Mouse (Mus musculus) T-helper 2 cell (primary cell): ENCODE measurements around the gene Ccdc158.

Source experiments
- in situ Hi-C: fragments of 300-600 bp; cut with MboI, MseI; formaldehyde crosslinking; loops from one replicate; pipeline ENCODE4 v1.15.1; 2025; ENCODE audit warnings: high pct_unique_total_duplicates

The Ccdc158 gene

DNA sequence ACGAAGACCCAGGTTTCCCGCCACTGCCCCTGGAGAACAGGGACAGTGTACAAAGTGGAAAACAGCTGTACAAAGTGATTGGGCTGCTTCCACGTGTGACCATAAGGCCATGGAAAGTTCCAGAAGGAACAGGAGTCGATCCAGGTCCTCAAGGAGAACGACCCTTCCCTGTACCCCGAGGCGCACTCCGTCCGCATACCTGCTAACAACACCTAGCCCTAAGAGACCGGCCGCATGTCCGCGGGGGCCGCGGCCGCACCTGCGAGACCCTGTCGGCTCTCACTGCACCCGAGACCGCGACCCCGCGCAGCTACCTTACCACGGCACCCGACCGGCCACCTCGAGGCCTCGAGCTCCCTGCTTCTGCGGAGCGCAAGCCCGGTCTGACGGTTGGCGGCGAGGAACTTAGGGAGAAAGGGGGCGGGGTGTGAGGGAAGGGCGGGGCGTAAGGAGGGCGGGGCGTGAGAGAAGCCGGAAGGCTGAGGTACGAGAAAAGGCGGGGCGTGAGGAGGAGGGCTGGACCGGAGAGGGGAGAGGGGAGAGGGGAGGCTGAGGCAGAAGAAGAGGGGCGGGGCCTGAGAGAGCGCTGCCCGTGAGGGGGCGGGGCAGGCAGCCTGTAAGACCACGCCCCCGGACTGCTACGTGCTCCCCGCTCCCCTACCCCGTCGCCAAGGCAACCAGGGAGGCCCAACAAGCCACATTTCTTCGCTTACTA, at the start of gene Ccdc158:
TSS of gene Ccdc158 (minus strand) at position 413 of the 715 bp plus-strand sequence.
- in situ Hi-C loops = no loop called here

DNA sequence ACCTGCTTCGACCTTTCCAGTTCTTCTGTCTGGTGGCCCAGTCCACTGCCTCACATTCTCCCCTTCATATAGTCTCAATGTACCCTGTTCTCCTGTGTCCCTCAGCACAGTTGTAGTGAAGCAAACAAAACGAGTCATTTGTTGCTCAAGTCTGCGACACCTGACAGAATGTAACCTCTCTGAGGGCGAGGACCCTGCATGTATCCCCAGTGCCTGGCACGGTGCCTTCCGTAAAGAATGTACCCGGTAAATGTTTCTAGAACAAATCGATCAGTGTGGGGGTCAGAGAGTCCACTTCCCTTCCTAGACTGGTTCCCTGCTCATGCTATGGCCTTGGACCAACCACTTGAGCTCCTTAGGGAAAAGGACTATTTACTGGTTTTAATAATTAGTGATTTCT, 46.5 kb upstream of the Ccdc158 start:
- in situ Hi-C loops = no loop called here

DNA sequence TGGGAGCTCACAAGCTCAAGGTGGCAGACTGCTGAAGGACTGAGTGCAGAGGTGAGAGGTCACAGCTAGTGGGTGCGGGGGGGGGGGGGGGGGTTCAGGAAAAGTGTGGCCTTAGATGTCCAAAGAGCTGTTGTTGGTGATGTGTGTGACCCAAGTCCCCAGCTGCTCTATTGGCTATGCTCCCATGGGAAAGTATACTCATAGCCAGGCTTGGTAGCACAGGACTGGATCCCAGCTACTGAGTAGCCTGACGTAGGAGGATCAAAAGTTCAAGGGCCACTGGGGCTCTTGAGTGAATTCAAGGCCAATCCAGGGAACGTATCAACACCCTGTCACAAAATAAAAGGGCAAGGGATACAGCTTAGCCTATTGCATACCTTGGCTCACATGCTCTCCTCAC, 43.8 kb upstream of the Ccdc158 start:
- in situ Hi-C loops = no loop called here

DNA sequence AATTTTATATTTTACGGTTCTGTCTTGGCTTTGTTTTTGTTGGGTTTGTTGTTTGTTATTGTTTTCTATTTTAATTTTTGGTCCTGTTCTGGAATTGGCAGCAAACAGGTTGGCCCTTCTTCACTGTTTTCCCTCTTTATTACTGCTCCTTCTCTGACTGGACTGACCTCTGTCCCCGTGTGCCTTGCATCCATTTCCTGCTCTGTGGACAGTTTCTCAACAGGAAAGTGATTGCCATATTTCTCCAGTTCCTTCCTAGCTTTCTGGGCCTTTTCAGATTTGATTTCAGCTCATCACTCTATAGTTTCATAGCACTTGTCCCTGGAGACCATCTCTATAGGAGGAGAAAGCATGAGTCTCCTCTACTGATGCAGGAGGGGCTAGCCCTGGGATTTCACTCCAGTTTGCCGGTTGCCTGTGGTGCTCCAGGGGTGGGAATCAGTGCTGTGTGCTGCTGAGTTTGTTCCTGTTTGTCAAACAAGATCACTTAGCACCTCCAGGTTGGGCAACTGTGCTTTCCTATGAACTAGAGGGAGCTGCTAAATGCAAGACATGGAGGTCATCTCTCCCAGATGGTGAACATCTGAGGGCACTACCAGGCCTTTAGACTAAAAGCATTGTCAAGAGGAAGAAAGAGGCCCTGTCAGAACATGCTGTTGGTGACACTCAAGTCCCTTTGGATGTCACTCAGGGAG, 42.7 kb upstream of the Ccdc158 start:
- in situ Hi-C loops = no loop called here

DNA sequence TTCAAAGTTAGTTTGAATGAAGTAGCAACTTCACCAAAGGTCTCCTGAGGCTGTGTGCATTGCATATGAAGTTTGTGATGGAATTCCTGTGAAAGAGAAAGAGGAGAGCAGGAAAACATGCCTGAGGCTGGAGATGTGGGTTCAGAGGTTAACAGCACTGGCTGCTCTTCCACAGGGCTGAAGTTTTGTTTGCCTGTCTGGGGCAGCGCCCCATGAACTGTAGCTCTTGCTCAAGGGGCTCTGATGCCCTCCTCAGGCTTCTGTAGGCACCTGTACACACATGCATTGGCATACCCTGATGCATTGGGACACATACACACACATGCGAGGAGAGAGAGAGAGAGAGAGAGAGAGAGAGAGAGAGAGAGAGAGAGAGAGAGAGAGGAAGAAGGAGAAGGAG, 40.8 kb upstream of the Ccdc158 start:
- in situ Hi-C loops = no loop called here

DNA sequence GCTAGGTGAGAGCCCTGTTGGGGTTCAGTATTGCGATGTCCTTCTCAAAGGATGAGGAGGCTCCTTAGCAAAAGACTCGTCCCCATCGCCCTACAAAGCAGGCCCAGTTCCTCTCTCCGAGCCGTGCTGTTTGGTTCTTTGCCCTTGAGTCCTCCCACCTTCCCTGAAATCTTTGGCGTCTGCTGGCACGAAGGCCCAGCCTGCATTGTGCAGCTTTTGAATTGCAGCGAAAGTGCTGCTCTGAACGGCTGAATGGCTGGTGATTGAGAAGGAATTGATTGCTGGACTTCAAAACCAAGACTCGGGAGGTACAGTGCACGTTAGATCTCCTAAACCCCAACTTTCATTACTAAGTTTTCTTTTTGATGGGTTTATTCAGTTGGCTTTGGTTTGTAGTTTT, 40.2 kb upstream of the Ccdc158 start:
- in situ Hi-C loops = no loop called here

DNA sequence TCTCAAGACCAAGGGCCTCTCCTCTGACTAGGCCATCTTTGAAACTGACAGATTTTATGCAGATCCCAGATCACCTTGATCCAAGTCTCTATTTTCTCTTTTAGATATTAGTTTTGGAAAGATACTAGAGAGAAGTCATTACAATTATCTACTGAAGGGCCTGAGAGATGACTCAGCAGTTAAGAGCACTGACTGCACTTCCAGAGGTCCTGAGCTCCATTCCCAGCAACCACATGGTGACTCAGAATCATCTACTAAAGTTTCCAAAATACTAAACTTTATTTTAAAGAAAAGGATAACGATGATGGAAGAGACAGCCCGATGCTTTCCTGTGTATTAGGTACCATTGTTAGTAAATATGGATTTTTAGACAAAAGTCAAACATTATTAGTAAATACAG, 39.8 kb upstream of the Ccdc158 start:
- in situ Hi-C loops = no loop called here

DNA sequence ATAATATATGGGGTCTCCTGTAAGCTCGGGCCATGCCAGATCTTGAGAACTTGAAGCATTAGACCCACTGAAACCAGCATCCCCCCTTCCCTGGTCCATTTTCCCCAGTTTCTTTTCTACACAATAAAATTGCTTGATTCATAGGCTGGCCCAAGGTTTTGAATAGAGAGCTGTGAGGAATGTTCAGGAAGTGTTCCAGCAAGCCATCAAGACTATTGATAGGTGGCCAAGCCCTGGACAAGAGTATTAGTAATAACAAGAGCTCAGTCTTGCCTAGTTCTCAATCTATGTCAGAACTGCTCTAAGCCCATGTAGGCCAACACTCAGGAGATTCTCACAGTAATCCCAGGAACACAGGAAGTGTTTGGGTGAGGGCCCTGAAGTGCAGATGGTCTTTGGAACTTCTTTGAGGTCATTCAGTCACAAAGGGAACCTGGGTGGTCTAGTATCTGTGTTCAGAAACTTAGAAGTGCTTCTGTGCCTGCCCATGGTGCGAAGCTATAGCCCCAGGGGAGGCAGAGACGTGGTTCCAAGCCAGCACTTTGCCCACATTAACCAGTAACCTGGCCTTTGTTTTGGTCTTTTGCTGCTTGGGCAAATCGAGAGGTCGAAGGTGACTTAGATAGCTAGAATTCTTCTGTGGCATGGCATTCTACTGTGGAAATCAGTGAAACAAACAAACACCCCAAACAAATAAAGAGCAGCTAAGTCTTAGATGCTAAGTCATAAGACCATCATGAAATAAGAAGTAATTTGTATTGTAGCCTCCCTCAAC, 37.7 kb upstream of the Ccdc158 start:
- in situ Hi-C loops = no loop called here

DNA sequence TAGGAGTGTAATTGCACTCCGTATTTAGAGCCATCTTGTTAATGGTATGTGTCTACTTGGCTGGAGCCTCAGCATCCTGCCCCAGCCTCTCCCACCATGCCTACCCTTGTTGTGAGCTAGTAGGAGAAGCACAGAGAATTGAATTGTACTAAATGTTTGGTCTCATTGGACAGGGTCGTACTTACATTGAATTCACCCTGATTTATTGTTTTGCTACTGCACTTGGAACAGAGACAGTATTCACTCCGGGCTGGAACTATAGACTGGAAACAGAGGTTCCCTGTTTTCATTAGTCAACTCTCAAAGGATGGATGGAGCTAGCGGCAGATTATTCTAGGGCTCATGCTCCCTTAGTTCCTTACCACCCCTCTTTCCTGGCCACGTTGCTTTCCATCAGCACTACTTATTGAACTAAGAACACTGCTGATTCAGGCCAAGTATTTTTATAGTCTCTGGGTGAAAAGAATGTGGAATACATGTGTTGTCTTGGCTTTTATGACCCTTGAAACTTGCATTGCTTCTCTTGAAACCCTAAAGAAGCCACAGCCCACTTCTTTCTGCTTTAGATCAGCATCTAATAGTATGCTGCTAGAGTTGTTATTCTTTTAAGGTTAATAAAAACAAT, 36.7 kb upstream of the Ccdc158 start:
- in situ Hi-C loops = no loop called here

DNA sequence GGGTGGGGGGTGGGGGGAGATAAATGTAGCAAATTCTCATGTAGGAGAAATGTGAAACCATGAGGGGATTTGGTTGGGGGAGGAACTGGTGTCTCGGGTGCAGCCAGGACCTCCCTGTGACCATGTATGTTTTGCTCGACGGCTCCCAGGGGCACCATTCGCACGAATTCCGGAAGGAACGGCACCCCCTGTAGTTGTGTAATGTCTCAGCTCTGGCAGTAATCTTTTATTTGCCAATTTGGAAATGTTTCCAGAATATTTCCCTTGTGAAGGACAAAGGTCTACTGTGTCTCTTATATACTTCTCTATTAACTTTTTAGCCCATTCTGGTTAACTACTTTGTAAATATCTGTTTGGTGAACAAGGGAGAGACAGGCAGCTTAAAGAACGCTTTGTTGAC, 35.7 kb upstream of the Ccdc158 start:
- in situ Hi-C loops = no loop called here

DNA sequence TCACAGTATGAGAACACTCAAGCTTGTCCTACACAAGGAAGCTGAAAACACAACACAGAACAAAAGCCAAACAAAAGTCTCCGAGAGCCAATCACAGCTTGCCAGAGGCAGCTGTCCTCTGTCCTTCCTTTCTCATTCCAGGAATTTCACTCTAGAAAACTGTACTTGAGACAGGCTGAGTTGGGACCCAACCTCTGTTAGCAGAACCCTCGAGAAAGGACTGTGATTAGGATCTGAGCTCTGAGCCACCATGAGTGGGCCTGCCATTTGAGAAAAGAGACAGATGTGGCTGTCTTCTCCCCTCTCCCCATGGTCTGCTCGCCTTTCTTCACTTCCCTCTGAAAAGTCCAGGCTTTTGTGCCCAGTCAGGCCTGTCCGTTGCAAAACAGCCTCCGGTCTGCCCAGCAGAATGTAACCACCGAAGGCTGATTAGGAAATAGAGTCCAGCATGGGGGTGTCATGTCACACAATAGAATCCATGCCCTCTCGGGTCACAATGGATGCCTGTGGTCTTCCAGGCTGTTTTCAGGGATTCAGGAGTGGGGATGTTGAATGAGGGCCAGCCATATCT, 32.9 kb upstream of the Ccdc158 start:
- in situ Hi-C loops = no loop called here

DNA sequence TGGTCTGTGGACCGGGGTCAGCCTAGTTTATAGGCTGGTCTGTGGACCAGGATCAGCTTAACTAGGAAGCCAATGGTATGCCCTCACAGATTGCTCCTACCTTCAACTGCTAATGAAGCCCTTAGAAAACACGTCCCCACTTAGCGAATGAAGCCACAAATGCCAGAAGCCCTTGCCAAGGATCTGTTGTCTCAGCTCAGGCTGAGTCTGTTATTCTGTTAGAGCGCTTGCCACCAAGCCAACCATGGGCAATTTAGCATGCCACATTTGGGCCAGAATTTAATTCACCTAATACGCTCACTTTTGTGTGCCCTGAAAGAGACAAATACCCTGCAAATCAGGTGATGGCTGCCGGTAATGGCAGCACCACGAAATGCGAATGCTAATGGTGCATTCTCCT, 28.6 kb upstream of the Ccdc158 start:
- in situ Hi-C loops = no loop called here

DNA sequence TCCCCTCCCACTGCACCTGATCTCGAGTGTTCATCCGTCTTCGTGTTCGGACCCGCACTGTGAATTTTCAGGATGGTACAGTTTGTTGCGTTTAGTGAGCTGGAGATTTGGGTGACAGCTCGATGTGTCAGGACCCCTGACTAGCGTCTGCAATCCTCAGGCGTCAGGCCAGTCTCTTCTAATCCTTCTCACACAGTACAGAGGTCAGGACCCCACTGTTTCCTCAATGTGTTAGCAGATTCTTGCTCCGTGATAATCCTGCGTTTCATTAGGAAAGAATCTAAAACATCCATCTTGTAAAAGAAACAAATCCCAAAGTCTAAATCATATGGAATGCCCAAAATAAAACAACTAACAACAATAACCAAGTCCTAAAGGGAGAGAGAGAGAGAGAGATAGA, 26.7 kb upstream of the Ccdc158 start:
- in situ Hi-C loops = no loop called here

DNA sequence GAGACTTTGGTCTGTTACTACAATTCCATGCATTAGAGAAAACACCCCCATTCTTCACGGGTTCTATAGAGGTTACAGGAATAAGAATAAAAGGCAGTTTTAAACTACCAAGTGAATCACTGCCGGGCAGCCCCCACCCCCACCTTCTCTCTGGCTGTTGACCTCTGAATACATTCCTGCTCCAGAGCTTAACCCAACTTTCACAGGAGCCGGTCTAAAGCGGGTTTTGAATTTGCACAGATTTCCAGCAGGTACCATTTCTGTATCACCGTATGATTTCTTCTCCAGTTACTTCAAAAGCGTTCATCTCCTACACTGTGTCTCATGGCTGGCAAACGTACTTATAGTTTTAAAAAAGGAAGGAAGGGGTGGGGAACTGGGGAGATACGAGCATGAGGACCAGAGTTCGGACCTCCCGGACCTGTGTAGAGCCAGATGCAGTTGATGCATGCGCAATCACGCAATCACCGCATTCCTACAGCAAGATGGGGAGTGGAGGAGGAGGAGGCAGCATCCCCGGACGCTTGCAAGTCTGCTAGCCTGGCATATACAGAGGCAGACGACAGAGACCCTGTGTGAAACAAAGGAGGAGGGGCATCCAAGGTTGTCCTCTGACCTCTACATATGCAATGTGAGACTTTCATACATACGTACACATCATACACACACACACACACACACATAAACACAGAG, 23.9 kb upstream of the Ccdc158 start:
- in situ Hi-C loops = no loop called here

DNA sequence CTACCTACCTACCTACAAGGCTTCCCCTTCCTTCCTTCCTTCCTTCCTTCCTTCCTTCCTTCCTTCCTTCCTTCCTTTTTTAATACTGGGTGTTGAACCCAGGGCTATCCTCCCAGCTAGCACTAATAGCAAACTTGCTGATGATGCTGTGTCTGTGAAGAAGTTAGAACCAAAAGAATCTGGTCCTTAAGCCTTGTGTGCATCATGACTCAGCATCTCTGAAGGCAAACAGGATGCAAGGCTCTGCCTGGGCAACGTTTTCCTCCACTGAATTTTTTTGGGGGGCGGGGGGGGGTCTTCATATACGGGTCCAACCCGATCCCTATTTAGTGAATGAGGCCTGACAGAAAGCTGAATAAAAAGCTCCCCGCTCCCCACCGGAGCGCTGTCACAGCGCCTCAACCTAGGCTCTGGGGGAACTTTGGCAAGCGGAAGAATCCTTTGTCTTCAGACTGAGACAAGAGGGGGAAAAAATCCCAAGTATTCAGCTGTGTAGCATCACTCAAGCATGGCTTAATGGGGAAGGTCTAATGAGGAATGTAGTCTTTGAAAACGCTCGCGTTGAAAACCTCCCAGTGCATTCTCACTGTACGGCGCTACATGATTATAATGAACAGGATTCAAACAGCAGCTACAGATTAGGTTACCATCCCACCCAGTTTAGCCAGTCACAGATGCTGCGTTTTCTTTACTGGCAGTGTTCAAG, 23.2 kb upstream of the Ccdc158 start:
- in situ Hi-C loops = no loop called here

DNA sequence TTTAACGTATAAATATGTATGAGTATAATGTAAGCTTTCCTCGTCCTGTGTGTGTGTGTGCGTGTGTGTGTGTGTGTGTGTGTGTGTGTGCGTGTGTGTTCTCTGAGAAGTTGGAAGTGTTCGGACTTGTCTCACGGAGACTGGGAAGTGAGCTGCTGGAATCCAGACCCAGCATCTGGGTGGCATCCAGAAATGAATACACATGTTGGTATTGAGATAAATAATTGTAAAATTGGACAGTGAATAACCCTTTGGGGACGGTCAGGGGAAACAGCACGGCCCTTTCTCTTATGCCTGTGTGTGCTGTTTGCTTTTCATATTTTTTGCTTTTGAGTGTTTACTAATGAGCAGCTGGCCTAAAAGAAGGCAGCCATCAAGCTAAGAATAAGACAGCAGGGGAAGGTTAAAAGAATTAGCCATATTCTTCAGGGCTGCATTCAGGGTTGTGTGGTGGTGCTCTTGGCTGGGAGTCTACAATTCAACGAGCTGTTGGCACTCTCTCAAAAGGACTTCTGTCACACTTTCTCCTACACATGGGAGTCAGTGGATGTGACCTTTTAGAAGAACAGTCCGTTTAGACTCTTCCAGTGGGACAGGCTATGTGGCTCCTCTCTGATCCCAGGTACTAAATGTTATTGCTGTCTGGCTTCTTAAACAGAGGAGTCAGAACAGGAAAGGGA, 19.4 kb upstream of the Ccdc158 start:
- in situ Hi-C loops = no loop called here

DNA sequence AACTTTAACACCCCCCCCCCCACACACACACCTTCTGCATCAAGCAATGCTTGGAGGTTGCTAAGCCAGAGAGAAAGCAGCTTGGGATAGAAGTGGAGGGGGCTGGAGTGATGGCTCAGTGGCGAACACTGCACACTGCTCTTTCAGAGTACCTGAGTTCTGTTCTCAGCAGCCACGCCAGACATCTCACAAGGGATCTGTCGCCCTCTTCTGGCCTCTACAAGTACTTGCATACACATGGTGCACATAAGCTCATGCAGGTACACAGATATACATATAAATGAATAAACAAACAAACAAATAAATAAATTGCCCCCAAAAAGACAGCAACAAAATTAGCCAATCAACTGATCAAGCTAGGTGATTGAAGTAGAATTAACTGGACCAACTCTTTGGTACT, 18.7 kb upstream of the Ccdc158 start:
- in situ Hi-C loops = no loop called here

DNA sequence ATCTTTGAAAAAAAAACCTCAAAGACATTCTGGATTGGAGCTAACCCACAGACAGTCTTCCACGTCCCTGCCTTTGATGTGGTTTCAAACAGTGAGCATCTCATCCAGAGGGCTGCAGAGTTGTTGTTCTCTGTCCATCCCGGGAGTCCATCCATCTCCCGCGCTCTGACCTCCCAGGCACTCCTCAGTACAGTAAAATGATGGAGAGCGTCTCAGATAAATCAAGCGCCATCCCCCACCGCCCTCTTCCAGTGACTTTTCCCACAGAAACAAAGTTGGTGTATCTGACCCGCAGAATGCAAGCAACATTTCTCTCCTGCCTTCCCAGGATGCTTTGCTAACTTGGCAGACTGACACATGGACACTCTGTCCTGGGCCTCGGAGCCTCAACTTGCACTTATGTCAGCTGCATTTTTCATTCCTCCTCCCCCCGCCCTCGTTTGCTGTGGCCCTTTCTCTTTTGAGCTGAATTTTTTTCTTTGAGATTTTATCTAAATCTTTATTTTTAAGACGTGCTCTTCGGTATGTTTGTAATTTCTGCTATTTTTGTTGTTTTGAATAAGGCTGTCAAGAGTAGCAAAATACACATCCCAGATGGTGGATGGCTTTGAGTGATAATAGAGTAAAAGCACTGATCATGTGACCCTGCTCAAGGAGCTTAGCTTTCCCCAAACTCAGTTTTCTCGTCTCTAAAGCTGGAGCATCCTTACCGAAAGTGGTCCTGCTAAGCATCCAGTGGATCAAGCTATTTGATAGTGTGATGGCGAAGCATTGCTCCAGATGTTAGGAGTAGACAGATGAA, 17.3 kb upstream of the Ccdc158 start:
- in situ Hi-C loops = no loop called here

DNA sequence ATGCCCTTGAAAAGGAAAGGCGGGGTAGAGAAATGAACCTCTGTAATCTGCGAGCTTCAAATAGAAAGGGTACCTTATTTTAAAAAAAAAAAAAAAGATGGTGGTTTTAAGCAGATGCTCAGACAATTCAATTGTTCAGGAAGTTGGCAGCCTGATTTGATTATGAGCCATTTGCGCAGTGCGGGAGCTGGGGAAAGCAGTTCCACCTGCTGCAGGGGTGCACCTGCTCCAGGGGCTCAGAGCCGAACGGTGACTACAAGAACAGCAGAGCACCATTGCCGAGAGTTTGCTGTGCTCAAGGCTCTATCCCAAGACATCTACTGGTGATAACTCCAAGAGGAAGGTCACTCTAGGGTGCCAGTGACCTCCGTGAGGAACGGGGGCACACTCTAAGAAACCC, 13.5 kb upstream of the Ccdc158 start:
- in situ Hi-C loops = no loop called here
